Comparison of ENCODE assay signal across 8 mouse cellular contexts in genomic region chr1:171361106-171362103, GRCm38 (mm10). TPM values are rescaled to one million over a fixed set of nuclear protein-coding genes. Genes with fewer than 3 reads are reported as not detected.
DNase-seq lines count a peak whose midpoint lies in the region; ATAC-seq lines count a peak whose summit lies in the region.

No protein-coding gene starts in this region.

- peak overlapping the region; percentile 67 for H3K27ac ChIP-seq in forebrain, embryonic 13.5 days
- H3K27ac ChIP-seq in hindbrain, embryonic 13.5 days, result peak overlapping the region; percentile 90

- peak; percentile 89 for DNase-seq in NIH3T3 (ENCODE audit: low read depth)
- DNase-seq in cerebellum, adult 11 months, result peak; percentile 72
- peak; percentile 73 for DNase-seq in layer of hippocampus, adult 9-11 months
- DNase-seq in lung, postnatal 10 days, result peak; percentile 86
- DNase-seq in retina, postnatal 7 days (ENCODE audit: low read depth, low spot score), result peak; percentile 77
- peak; percentile 79 for DNase-seq in thymus, postnatal 4 days

- peaks cover 18% of the 10 kb centered on the region for H3K4me1 ChIP-seq in forebrain, embryonic 13.5 days
- peaks cover 21% of the 10 kb centered on the region for H3K4me1 ChIP-seq in hindbrain, embryonic 13.5 days (replicated peaks)

- ATAC-seq in forebrain, embryonic 13.5 days, result peak; percentile 76
- ATAC-seq in hindbrain, embryonic 13.5 days (ENCODE audit: low FRiP score), result peak; percentile 79

- WGBS in forebrain, embryonic 13.5 days, result 32% methylated on average over 16 of the region's 16 CpGs
- WGBS in hindbrain, embryonic 13.5 days, result 30% methylated on average over 16 of the region's 16 CpGs

- peak overlapping the region; percentile 68 for H3K9ac ChIP-seq in forebrain, embryonic 13.5 days
- peak overlapping the region; percentile 78 for H3K9ac ChIP-seq in hindbrain, embryonic 13.5 days

- H3K4me2 ChIP-seq in forebrain, embryonic 13.5 days, result peak overlapping the region; percentile 88
- H3K4me2 ChIP-seq in hindbrain, embryonic 13.5 days, result peak overlapping the region; percentile 89

- peaks cover 26% of the 10 kb centered on the region for H3K36me3 ChIP-seq in forebrain, embryonic 13.5 days (ENCODE audit: poor library complexity, severe bottlenecking)
- peaks cover 27% of the 10 kb centered on the region for H3K36me3 ChIP-seq in hindbrain, embryonic 13.5 days

- H3K4me3 ChIP-seq in forebrain, embryonic 13.5 days, result peak overlapping the region; percentile 46
- peak overlapping the region; percentile 51 for H3K4me3 ChIP-seq in hindbrain, embryonic 13.5 days

- peaks cover 3% of the 10 kb centered on the region; the same call in 1 of the 2 replicates for H3K9me3 ChIP-seq in forebrain, embryonic 13.5 days (replicated peaks)
- H3K9me3 ChIP-seq in hindbrain, embryonic 13.5 days, result peaks cover 3% of the 10 kb centered on the region; the same call in 1 of the 2 replicates

- H3K27me3 ChIP-seq in forebrain, embryonic 13.5 days, result no peaks in the 10 kb centered on the region
- no peaks in the 10 kb centered on the region for H3K27me3 ChIP-seq in hindbrain, embryonic 13.5 days

RNA-seq across cellular contexts. Expression of gene Klhdc9, which starts 0.8 kb away (rescaled TPM):
- polyA plus RNA-seq in forebrain, embryonic 13.5 days (2015; fragmentation: Nextera tagmentation; extraction: Ambion mirVana), result 3.3 and 3.8 TPM in 2 replicates
- polyA plus RNA-seq in hindbrain, embryonic 13.5 days (2015; fragmentation: Nextera tagmentation; extraction: Ambion mirVana), result 2.8 and 3.3 TPM in 2 replicates

RNA-seq across cellular contexts. Expression of gene Nectin4, which starts 8.5 kb away (rescaled TPM):
- polyA plus RNA-seq in forebrain, embryonic 13.5 days (2015; fragmentation: Nextera tagmentation; extraction: Ambion mirVana), result 0.31 and 0.32 TPM in 2 replicates
- 1.4 and 1.7 TPM in 2 replicates for polyA plus RNA-seq in hindbrain, embryonic 13.5 days (2015; fragmentation: Nextera tagmentation; extraction: Ambion mirVana)

RNA-seq across cellular contexts. Expression of gene Pfdn2, which starts 15.9 kb away (rescaled TPM):
- 160 and 180 TPM in 2 replicates for polyA plus RNA-seq in forebrain, embryonic 13.5 days (2015; fragmentation: Nextera tagmentation; extraction: Ambion mirVana)
- polyA plus RNA-seq in hindbrain, embryonic 13.5 days (2015; fragmentation: Nextera tagmentation; extraction: Ambion mirVana), result 164 and 169 TPM in 2 replicates

RNA-seq across cellular contexts. Expression of gene Nit1, which starts 16.0 kb away (rescaled TPM):
- 52.9 and 56.9 TPM in 2 replicates for polyA plus RNA-seq in forebrain, embryonic 13.5 days (2015; fragmentation: Nextera tagmentation; extraction: Ambion mirVana)
- polyA plus RNA-seq in hindbrain, embryonic 13.5 days (2015; fragmentation: Nextera tagmentation; extraction: Ambion mirVana), result 54.8 and 59.7 TPM in 2 replicates

RNA-seq across cellular contexts. Expression of gene Arhgap30, which starts 27.3 kb away (rescaled TPM):
- 0.35 and 0.36 TPM in 2 replicates for polyA plus RNA-seq in forebrain, embryonic 13.5 days (2015; fragmentation: Nextera tagmentation; extraction: Ambion mirVana)
- 1.00 and 1.0 TPM in 2 replicates for polyA plus RNA-seq in hindbrain, embryonic 13.5 days (2015; fragmentation: Nextera tagmentation; extraction: Ambion mirVana)

Comparison
In these comparisons a context has a peak if more than half of its experiments do, and no peak if none do; other contexts are left out.
1. Peak in every context shown above with its lines: DNase-seq, ATAC-seq, H3K4me3 ChIP-seq and H3K27ac ChIP-seq.